Mouse (Mus musculus) embryonic fibroblast, embryonic 13.5 days (primary cell): ENCODE results near the gene Saa4. TPM values are rescaled to one million over a fixed set of nuclear protein-coding genes. Genes with fewer than 3 reads are reported as not detected.
A peak's percentile ranks its signal among the peaks of the same experiment; 100 is the strongest.
"Not testable (repeated sequence)": the region's sequence is repeated elsewhere in the genome, so short reads cannot be mapped to it uniquely, and the experiment has no call there.

ENCODE experiments used
- H3K27ac ChIP-seq: 2 replicates; pipeline ENCODE4 v1.5.1; 2012; ENCODE audit warnings: low read length, control low read depth, inconsistent platforms; ENCODE audit not compliant: insufficient read depth
- H3K4me1 ChIP-seq: 2 replicates; pipeline ENCODE4 v1.6.1; 2011; ENCODE audit warnings: low read length; ENCODE audit not compliant: control insufficient read depth, insufficient read depth
- H3K4me3 ChIP-seq: 2 replicates; pipeline ENCODE4 v1.5.1; 2011; ENCODE audit warnings: mild to moderate bottlenecking, control low read depth, low read length; ENCODE audit not compliant: insufficient read depth
- CTCF ChIP-seq: IDR thresholded peaks from 2 replicates; pipeline ENCODE4 v1.5.1; 2011; ENCODE audit warnings: mild to moderate bottlenecking, control low read depth, low read length, moderate library complexity, borderline replicate concordance; ENCODE audit not compliant: insufficient read depth
- POLR2A ChIP-seq: IDR thresholded peaks from 2 replicates; pipeline ENCODE4 v1.6.1; 2011; ENCODE audit warnings: low read depth, mild to moderate bottlenecking, control low read depth, low read length, moderate library complexity
- polyA plus RNA-seq: library from polyadenylated mRNA; stranded (reverse); fragments of >200 nt; gene quantifications from 2 replicates; pipeline ENCODE4 v1.2.4, GENCODE M21; 2011; ENCODE audit warnings: low read depth; ENCODE audit not compliant: missing spikeins, insufficient read length

Gene Saa4
- polyA plus RNA-seq, 1 experiment: not detected

- TF ChIP-seq POLR2A: no peak
- no peak for TF ChIP-seq CTCF
- H3K4me1 ChIP-seq: no peaks in the 10 kb centered on the region
- H3K4me3 ChIP-seq: no peak within 1 kb of the TSS
- no peak within 1 kb of the TSS for H3K27ac ChIP-seq
These were observed 16.8 kb downstream of the Saa4 start, which contains the start of gene Saa3 for GRCm38 (mm10) chr7:46715600-46715999. Saa3 (minus strand) TSS chr7:46715700.

GRCm38 (mm10) chr7:46714518-46714917 lies 17.9 kb downstream of the Saa4 start:
- Histone ChIP-seq H3K4me3 (no peak overlapping the region), H3K27ac (no peak overlapping the region), H3K4me1 (no peaks in the 10 kb centered on the region; the same call in 1 of the 2 replicates)
- TF ChIP-seq CTCF (peak; percentile 27; the same call in 1 of the 2 replicates), POLR2A (no peak)

- no peak for TF ChIP-seq POLR2A
- no peak overlapping the region for H3K27ac ChIP-seq
These were observed 20.2 kb downstream of the Saa4 start for GRCm38 (mm10) chr7:46712250-46712649.

GRCm38 (mm10) chr7:46710390-46710844 lies 22.0 kb downstream of the Saa4 start, which contains the start of gene Saal1:
Saal1 (minus strand) TSS chr7:46710680.
- Histone ChIP-seq H3K4me3 (peak within 1 kb of the TSS; percentile 96), H3K4me1 (no peaks in the 10 kb centered on the region; the same call in 1 of the 2 replicates), H3K27ac (no peak within 1 kb of the TSS)
- TF ChIP-seq CTCF (peak; percentile 85), POLR2A (peak; percentile 76)

More at GRCm38 (mm10) chr7:46712250-46712649, 20.2 kb downstream of the Saa4 start:
- Histone ChIP-seq H3K4me1 (no peaks in the 10 kb centered on the region; the same call in 1 of the 2 replicates), H3K4me3 (no peak overlapping the region)

- TF ChIP-seq POLR2A (no peak), CTCF (no peak)
- Histone ChIP-seq H3K4me1 (no peaks in the 10 kb centered on the region), H3K4me3 (no peak overlapping the region), H3K27ac (no peak overlapping the region)
These were observed 31.8 kb downstream of the Saa4 start for GRCm38 (mm10) chr7:46700521-46701025.

GRCm38 (mm10) chr7:46696754-46697153 lies 35.6 kb downstream of the Saa4 start:
- H3K27ac ChIP-seq: no peak overlapping the region
- H3K4me3 ChIP-seq: no peak overlapping the region
- TF ChIP-seq CTCF: no peak
- H3K4me1 ChIP-seq: no peaks in the 10 kb centered on the region

GRCm38 (mm10) chr7:46686827-46687226 lies 45.6 kb downstream of the Saa4 start:
- no peaks in the 10 kb centered on the region for H3K4me1 ChIP-seq
- no peak overlapping the region for H3K27ac ChIP-seq
- no peak overlapping the region for H3K4me3 ChIP-seq
- TF ChIP-seq POLR2A: no peak
- TF ChIP-seq CTCF: no peak

GRCm38 (mm10) chr7:46680732-46681131 lies 51.7 kb downstream of the Saa4 start:
- H3K4me1 ChIP-seq: no peaks in the 10 kb centered on the region

GRCm38 (mm10) chr7:46679044-46679443 lies 53.4 kb downstream of the Saa4 start:
- not testable (repeated sequence) for H3K4me3 ChIP-seq, H3K4me1 ChIP-seq, H3K27ac ChIP-seq

More at GRCm38 (mm10) chr7:46680732-46681131, 51.7 kb downstream of the Saa4 start:
- H3K4me3 ChIP-seq: no peak overlapping the region
- H3K27ac ChIP-seq: no peak overlapping the region
- TF ChIP-seq POLR2A: no peak
- no peak for TF ChIP-seq CTCF

GRCm38 (mm10) chr7:46678417-46678816 lies 54.0 kb downstream of the Saa4 start:
- Histone ChIP-seq H3K27ac (no peak overlapping the region), H3K4me1 (no peaks in the 10 kb centered on the region), H3K4me3 (no peak overlapping the region)
- TF ChIP-seq CTCF (no peak), POLR2A (no peak)

Other genes with a start within 250 kb of the Saa4 start
- 6.3 and 7.1 TPM in 2 replicates for gene Sergef, start 92.8 kb downstream of the Saa4 start, polyA plus RNA-seq
- 0.63 TPM in 1 of 2 replicates, not detected in the other for gene Tph1, start 60.1 kb downstream of the Saa4 start, polyA plus RNA-seq
- 13.8 and 15.4 TPM in 2 replicates for gene Saal1, start 21.9 kb downstream of the Saa4 start, polyA plus RNA-seq
- 2.6 TPM in 1 of 2 replicates, not detected in the other for gene Saa3, start 16.9 kb downstream of the Saa4 start, polyA plus RNA-seq
- not detected in 2 replicates for gene Saa1, start 10.4 kb upstream of the Saa4 start, polyA plus RNA-seq
- not detected in 2 replicates for gene Saa2, start 19.2 kb upstream of the Saa4 start, polyA plus RNA-seq
- gene Hps5, start 63.5 kb upstream of the Saa4 start, polyA plus RNA-seq: 25.9 and 26.9 TPM in 2 replicates
- 73.1 and 90.6 TPM in 2 replicates for gene Gtf2h1, start 63.5 kb upstream of the Saa4 start, polyA plus RNA-seq
- gene Ldha, start 108.9 kb upstream of the Saa4 start, polyA plus RNA-seq: 671 and 785 TPM in 2 replicates
- gene Ldhc, start 128.6 kb upstream of the Saa4 start, polyA plus RNA-seq: not detected in 2 replicates
- 140 and 175 TPM in 2 replicates for gene Tsg101, start 187.4 kb upstream of the Saa4 start, polyA plus RNA-seq
- gene Uevld, start 225.9 kb upstream of the Saa4 start, polyA plus RNA-seq: 23.6 and 24.8 TPM in 2 replicates